Mouse (Mus musculus): Measurements from ENCODE around the gene Ddx50. TPM values are rescaled to one million over a fixed set of nuclear protein-coding genes. Genes with fewer than 3 reads are reported as not detected.
A peak's percentile ranks its signal among the peaks of the same experiment; 100 is the strongest.

The Ddx50 gene
- total and polyA plus RNA-seq, 2 experiments from 2014 or later: 56.5 to 79.4 TPM

DNA sequence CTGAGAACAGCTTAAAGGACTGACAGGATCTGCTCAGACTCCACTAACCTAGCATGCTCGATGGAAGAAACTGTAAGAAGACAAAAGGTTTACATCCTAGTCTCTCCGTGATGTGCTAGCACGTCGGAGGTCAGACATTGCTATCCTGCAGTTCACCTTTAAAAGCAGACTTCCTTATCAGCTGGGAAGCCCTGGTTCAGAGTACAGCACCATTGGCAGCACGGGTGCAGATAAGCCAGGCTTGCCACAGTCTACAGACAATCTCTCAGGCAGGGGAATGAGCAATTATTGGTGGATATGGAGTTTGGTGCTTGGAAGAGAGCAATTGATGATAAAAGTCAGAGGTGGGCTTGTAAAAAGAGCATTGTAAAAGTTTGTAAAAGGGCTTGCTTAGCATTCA lies 17.0 kb upstream of the Ddx50 start:
- Histone ChIP-seq H3K4me3 (ENCODE audit: low read depth, low read length) (no peak overlapping the region), H3K27ac (ENCODE audit: low read depth) (no peak overlapping the region), H3K4me2 (ENCODE audit: low read depth, low read length) (no peak overlapping the region), H3K36me3 (replicated peaks; ENCODE audit: control insufficient read depth, insufficient read depth, low read length) (no peaks in the 10 kb centered on the region), H3K9me3 (replicated peaks; ENCODE audit: control insufficient read depth, low read length) (no peaks in the 10 kb centered on the region), H3K27me3 (ENCODE audit: control insufficient read depth, insufficient read depth, low read length) (no peaks in the 10 kb centered on the region), H3K9ac (replicated peaks; ENCODE audit: low read depth, low read length) (no peak overlapping the region), H3K4me1 (ENCODE audit: control insufficient read depth, insufficient read depth) (peaks cover 4% of the 10 kb centered on the region)
- TF ChIP-seq CTCF (IDR thresholded peaks at IDR 0.05; ENCODE audit: low read depth) (no peak), EP300 (IDR thresholded peaks at IDR 0.05; ENCODE audit: low read depth) (no peak)
- 24% methylated on average over 5 of the region's 5 CpGs for WGBS
- no peak for ATAC-seq (ENCODE audit: insufficient read depth, low read depth)
- DNase-seq (ENCODE audit: low spot score): no peak

DNA sequence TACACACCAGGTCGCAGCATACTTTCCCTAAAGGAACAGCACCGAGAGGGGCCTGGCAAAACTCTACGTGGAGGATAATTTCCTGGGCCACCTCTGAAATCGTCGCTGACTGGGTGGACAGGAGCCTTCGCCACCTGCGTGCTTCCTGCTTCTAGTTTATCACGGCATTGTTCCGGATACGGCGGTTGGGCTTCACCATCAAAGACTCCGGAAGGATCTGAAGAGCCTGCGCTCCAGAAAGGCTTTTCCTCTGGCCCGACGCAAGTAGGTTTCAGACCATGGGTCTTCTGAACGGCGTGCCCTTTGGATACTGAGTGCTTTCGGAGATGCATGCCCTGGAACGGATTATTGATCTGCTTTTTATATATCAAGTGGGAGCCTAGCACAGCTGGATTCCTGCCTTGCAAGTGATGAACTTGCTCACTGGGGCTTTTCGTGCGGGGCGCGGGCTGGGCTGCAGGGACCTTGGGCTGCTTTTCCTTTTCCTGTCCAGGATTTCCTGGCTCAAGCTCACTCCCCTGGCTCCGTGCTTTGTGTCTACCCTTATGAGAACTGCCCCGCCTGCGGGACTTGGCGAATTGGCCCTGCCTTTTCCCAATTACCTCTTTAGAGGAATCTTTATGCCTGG lies 14.1 kb upstream of the Ddx50 start:
- peak overlapping the region; percentile 70 for H3K27ac ChIP-seq (ENCODE audit: low read depth)
- 0 out of 2 replicates have a peak overlapping the region, but pooled peaks have one; percentile 15 for H3K9ac ChIP-seq (replicated peaks; ENCODE audit: low read depth, low read length)
- DNase-seq (ENCODE audit: low spot score) (peak; percentile 34), ATAC-seq (ENCODE audit: insufficient read depth, low read depth) (peak; percentile 77)
- H3K9me3 ChIP-seq (replicated peaks; ENCODE audit: control insufficient read depth, low read length): no peaks in the 10 kb centered on the region
- peak overlapping the region; percentile 35 for H3K4me3 ChIP-seq (ENCODE audit: low read depth, low read length)
- no peaks in the 10 kb centered on the region for H3K36me3 ChIP-seq (replicated peaks; ENCODE audit: control insufficient read depth, insufficient read depth, low read length)
- TF ChIP-seq EP300 (IDR thresholded peaks at IDR 0.05; ENCODE audit: low read depth) (0 out of 2 replicates have a peak, but pooled peaks have one; percentile 35), CTCF (IDR thresholded peaks at IDR 0.05; ENCODE audit: low read depth) (no peak)
- H3K4me1 ChIP-seq (ENCODE audit: control insufficient read depth, insufficient read depth): peaks cover 4% of the 10 kb centered on the region
- no peaks in the 10 kb centered on the region for H3K27me3 ChIP-seq (ENCODE audit: control insufficient read depth, insufficient read depth, low read length)
- WGBS: 29% methylated on average over 27 of the region's 27 CpGs
- H3K4me2 ChIP-seq (ENCODE audit: low read depth, low read length): peak overlapping the region; percentile 55

DNA sequence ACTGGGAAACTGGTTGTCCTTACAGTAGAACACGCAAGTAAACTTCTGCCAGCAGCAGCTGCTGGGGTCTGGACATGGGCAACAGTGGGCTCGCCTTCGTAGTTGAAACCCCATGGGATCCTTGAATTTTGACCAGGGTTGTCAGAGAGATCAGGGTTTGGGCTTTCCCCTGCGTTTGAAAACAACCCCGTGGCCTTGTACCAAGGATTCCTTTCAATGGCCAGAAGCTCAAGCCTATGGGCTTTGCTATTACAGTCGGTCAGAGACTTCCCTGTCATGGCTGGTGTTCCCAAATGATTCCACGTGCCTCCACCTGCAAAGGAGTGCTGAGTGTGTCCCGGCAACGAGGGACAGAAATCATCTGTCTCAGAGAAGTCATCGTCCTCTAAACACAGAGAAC lies 13.2 kb upstream of the Ddx50 start:
- H3K4me2 ChIP-seq (ENCODE audit: low read depth, low read length): peak overlapping the region; percentile 55; the same call in 1 of the 2 replicates
- no peak overlapping the region for H3K4me3 ChIP-seq (ENCODE audit: low read depth, low read length)
- no peak overlapping the region for H3K9ac ChIP-seq (replicated peaks; ENCODE audit: low read depth, low read length)
- H3K9me3 ChIP-seq (replicated peaks; ENCODE audit: control insufficient read depth, low read length): no peaks in the 10 kb centered on the region
- peak overlapping the region; percentile 70 for H3K27ac ChIP-seq (ENCODE audit: low read depth)
- DNase-seq (ENCODE audit: low spot score): no peak
- H3K27me3 ChIP-seq (ENCODE audit: control insufficient read depth, insufficient read depth, low read length): no peaks in the 10 kb centered on the region
- no peak for TF ChIP-seq CTCF (IDR thresholded peaks at IDR 0.05; ENCODE audit: low read depth)
- no peak for TF ChIP-seq EP300 (IDR thresholded peaks at IDR 0.05; ENCODE audit: low read depth)
- no peak for ATAC-seq (ENCODE audit: insufficient read depth, low read depth)
- 79% methylated on average over 10 of the region's 10 CpGs for WGBS
- H3K4me1 ChIP-seq (ENCODE audit: control insufficient read depth, insufficient read depth): peaks cover 4% of the 10 kb centered on the region
- no peaks in the 10 kb centered on the region for H3K36me3 ChIP-seq (replicated peaks; ENCODE audit: control insufficient read depth, insufficient read depth, low read length)

DNA sequence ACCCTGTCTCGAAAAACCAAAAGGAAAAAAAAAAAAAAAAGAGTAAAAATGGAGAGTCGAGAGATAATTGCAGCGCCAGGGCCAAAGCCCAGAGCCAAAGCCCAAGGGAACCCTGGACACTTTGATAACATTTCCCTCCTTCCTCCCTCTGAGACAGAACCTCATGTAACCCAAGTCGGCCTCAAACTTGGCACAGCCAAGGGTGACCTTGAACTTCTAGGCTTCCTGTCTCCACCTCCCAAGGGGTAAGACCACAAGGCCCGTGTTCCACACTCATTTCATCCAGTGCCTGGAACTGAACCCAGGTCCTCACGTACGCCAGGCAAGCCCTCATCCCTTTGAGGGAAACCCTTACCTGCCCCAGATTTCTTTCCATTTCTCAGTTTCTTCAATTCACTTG lies 5.7 kb upstream of the Ddx50 start:
- Histone ChIP-seq H3K9ac (replicated peaks; ENCODE audit: low read depth, low read length) (no peak overlapping the region), H3K27ac (ENCODE audit: low read depth) (no peak overlapping the region), H3K4me2 (ENCODE audit: low read depth, low read length) (no peak overlapping the region), H3K4me3 (ENCODE audit: low read depth, low read length) (no peak overlapping the region), H3K4me1 (ENCODE audit: control insufficient read depth, insufficient read depth) (no peaks in the 10 kb centered on the region), H3K27me3 (ENCODE audit: control insufficient read depth, insufficient read depth, low read length) (no peaks in the 10 kb centered on the region), H3K36me3 (replicated peaks; ENCODE audit: control insufficient read depth, insufficient read depth, low read length) (no peaks in the 10 kb centered on the region), H3K9me3 (replicated peaks; ENCODE audit: control insufficient read depth, low read length) (no peaks in the 10 kb centered on the region)
- ATAC-seq (ENCODE audit: insufficient read depth, low read depth) (no peak), DNase-seq (ENCODE audit: low spot score) (no peak)
- TF ChIP-seq CTCF (IDR thresholded peaks at IDR 0.05; ENCODE audit: low read depth) (no peak), EP300 (IDR thresholded peaks at IDR 0.05; ENCODE audit: low read depth) (no peak)
- WGBS: 64% methylated on average over 6 of the region's 7 CpGs

DNA sequence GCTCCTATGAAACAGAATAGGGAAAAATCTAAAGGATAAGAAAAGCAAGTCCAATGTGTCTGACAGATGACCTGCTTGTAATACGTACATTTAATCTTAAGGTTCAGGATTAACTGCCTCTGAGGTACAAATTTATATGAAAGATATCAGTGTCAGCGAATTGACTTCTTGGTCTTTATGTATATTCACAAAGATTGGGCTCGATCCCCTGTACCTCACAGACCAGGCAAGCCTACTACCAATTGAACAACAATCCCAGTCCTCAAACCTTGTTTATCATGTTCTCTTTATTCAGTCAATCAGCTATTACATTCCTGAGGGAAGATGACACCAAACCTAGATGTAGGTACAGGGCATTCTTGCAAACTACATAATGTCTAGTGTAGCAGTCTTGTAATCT lies 943 bp upstream of the Ddx50 start:
- Histone ChIP-seq H3K9ac (replicated peaks; ENCODE audit: low read depth, low read length) (peak overlapping the region; percentile 22), H3K36me3 (replicated peaks; ENCODE audit: control insufficient read depth, insufficient read depth, low read length) (peaks cover 3% of the 10 kb centered on the region; the same call in 1 of the 2 replicates), H3K4me3 (ENCODE audit: low read depth, low read length) (peak overlapping the region; percentile 69), H3K27ac (ENCODE audit: low read depth) (peak overlapping the region; percentile 95), H3K4me2 (ENCODE audit: low read depth, low read length) (peak overlapping the region; percentile 58), H3K9me3 (replicated peaks; ENCODE audit: control insufficient read depth, low read length) (no peaks in the 10 kb centered on the region), H3K27me3 (ENCODE audit: control insufficient read depth, insufficient read depth, low read length) (no peaks in the 10 kb centered on the region), H3K4me1 (ENCODE audit: control insufficient read depth, insufficient read depth) (peaks cover 16% of the 10 kb centered on the region)
- 21% methylated on average over 3 of the region's 3 CpGs for WGBS
- TF ChIP-seq CTCF (IDR thresholded peaks at IDR 0.05; ENCODE audit: low read depth): no peak
- no peak for TF ChIP-seq EP300 (IDR thresholded peaks at IDR 0.05; ENCODE audit: low read depth)
- DNase-seq (ENCODE audit: low spot score) (no peak), ATAC-seq (ENCODE audit: insufficient read depth, low read depth) (no peak)

DNA sequence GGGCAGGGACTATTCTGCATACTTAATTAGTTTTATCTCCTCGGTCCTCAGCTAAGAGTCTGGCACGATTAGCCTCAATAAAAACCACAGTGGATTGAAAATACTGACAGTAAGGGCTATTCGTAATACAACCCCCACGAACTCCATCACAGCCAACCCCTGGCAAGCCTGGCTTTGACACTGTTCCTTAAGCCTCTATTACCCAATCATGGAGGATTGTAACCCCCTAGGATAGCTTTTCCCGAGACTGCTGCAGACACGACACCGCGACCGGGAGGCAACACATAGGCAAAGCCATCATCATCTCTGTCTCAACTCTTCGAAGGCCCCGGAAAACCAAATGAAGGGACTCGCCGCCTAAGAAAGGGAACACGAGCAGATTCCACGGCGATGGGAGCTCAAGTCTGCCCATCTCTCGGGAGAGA lies 648 bp downstream of the Ddx50 start:
- peak; percentile 24 for DNase-seq (ENCODE audit: low spot score)
- H3K4me1 ChIP-seq (ENCODE audit: control insufficient read depth, insufficient read depth): peaks cover 16% of the 10 kb centered on the region

More for the DNA sequence above, 648 bp downstream of the Ddx50 start:
- Histone ChIP-seq H3K4me3 (ENCODE audit: low read depth, low read length) (peak overlapping the region; percentile 69), H3K9ac (replicated peaks; ENCODE audit: low read depth, low read length) (peak overlapping the region; percentile 89), H3K36me3 (replicated peaks; ENCODE audit: control insufficient read depth, insufficient read depth, low read length) (peaks cover 16% of the 10 kb centered on the region), H3K27ac (ENCODE audit: low read depth) (peak overlapping the region; percentile 95), H3K27me3 (ENCODE audit: control insufficient read depth, insufficient read depth, low read length) (no peaks in the 10 kb centered on the region), H3K4me2 (ENCODE audit: low read depth, low read length) (peak overlapping the region; percentile 87), H3K9me3 (replicated peaks; ENCODE audit: control insufficient read depth, low read length) (no peaks in the 10 kb centered on the region)
- no peak for ATAC-seq (ENCODE audit: insufficient read depth, low read depth)
- TF ChIP-seq EP300 (IDR thresholded peaks at IDR 0.05; ENCODE audit: low read depth) (no peak), CTCF (IDR thresholded peaks at IDR 0.05; ENCODE audit: low read depth) (no peak)
- WGBS: under 1% methylated on average over 17 of the region's 17 CpGs

All from heart, postnatal 0 days (tissue).